Mouse (Mus musculus): Measurements from ENCODE around the gene Ccdc113.

DNA sequence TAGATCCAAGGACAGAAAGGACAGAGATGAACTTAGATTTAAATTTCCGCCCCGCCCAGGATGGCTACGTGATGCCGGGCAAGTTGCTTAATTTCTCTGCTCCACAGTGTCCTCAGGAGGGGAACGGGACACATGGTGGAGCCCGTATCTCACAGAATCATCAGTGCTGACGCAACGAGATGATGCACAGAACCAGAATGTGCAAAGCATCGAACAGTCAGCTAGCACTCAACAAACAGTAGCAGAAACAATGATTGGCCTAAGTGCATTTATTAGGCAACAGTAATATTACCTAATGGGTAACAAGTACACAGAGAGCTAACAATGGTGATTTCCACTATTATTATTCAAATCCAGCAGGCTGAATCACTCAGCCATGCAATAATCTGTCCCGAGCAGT is 5.7 kb upstream of the Ccdc113 start:
- no peak for TF ChIP-seq POLR2A (IDR thresholded peaks at IDR 0.05; ENCODE audit: control insufficient read depth, extremely low read depth, insufficient read depth, low read length, poor library complexity)
- no peak for TF ChIP-seq CTCF (IDR thresholded peaks at IDR 0.05; ENCODE audit: borderline replicate concordance, control insufficient read depth, extremely low read depth, insufficient read depth, low read length, poor library complexity)
